Mouse (Mus musculus): ENCODE measurements at regions not wholly inside any gene's neighbourhood (a gene's known extent, or its start where the extent isn't known, plus 50 kb on each side); places are given as distances from the start of the nearest gene placed in this dataset.

GRCm38 (mm10) chr13:115671685-115672084, 569.9 kb upstream of the Itga1 start:
- no peak for TF ChIP-seq CTCF (IDR thresholded peaks at IDR 0.05)
- no peak for TF ChIP-seq EP300 (IDR thresholded peaks at IDR 0.05; ENCODE audit: insufficient read depth, low read depth, low read length)
- TF ChIP-seq POLR2A (IDR thresholded peaks at IDR 0.05; ENCODE audit: insufficient read depth, low read depth, low read length): no peak
- Histone ChIP-seq H3K36me3 (ENCODE audit: control insufficient read depth, insufficient read depth, low read length) (no peaks in the 10 kb centered on the region), H3K27me3 (ENCODE audit: control insufficient read depth, insufficient read depth, low read length) (no peaks in the 10 kb centered on the region), H3K4me1 (ENCODE audit: control insufficient read depth, insufficient read depth, low read length) (no peaks in the 10 kb centered on the region), H3K79me2 (replicated peaks; ENCODE audit: control insufficient read depth, insufficient read depth, low read length) (no peaks in the 10 kb centered on the region), H3K4me3 (no peak overlapping the region), H3K27ac (no peak overlapping the region), H3K9ac (ENCODE audit: low read depth, low read length) (no peak overlapping the region)
- no peak for DNase-seq
- intact Hi-C loops (cut with DNase I): no loop called here
- WGBS: 57% methylated on average over 7 of the region's 7 CpGs

DNA sequence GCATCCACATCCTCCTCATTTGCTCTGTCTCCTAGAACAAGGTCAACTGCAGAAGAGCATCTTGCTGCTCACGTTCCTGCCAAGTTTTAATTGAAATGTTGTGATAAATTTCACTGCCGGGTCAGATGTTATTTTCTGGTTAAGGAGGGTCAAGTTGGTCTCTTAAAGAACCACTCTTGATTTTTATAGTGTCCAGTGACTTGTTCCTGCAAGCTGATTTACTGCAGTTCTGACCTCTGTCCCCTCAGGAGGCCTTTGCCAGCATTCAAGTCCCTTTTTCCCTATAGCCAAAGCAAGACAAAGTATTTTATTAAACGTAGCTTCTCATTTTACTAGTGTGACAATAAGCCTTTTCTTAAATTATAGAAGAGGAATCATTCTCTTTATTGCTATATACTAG, 567.8 kb upstream of the Itga1 start:
- no peak for DNase-seq
- Histone ChIP-seq H3K79me2 (replicated peaks; ENCODE audit: control insufficient read depth, insufficient read depth, low read length) (no peaks in the 10 kb centered on the region), H3K4me1 (ENCODE audit: control insufficient read depth, insufficient read depth, low read length) (no peaks in the 10 kb centered on the region), H3K27me3 (ENCODE audit: control insufficient read depth, insufficient read depth, low read length) (no peaks in the 10 kb centered on the region), H3K27ac (no peak overlapping the region), H3K4me3 (no peak overlapping the region), H3K9ac (ENCODE audit: low read depth, low read length) (no peak overlapping the region), H3K36me3 (ENCODE audit: control insufficient read depth, insufficient read depth, low read length) (no peaks in the 10 kb centered on the region)
- WGBS: 44% methylated on average over 3 of the region's 3 CpGs
- intact Hi-C loops (cut with DNase I): no loop called here
- TF ChIP-seq EP300 (IDR thresholded peaks at IDR 0.05; ENCODE audit: insufficient read depth, low read depth, low read length): no peak
- TF ChIP-seq POLR2A (IDR thresholded peaks at IDR 0.05; ENCODE audit: insufficient read depth, low read depth, low read length): no peak
- no peak for TF ChIP-seq CTCF (IDR thresholded peaks at IDR 0.05)

DNA sequence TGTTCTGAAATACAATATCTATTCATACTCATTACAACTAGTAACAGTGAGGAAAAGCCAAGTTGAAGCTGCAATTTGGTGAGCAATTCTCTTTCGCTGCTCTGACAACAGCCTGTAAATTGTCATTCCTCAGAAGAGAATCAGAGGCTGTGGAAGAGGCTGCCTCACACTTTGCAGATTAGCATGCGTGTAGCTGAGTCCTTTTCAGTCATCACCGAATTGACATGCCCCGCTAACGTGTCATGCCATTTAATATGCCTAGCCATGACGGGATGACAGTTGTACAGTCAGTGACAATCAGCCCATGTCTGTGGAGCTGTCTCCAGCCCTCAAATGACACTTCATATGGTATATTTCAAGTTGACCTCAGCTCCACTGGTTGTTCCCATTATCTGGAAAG, 553.4 kb upstream of the Itga1 start:
- H3K9ac ChIP-seq (ENCODE audit: low read depth, low read length): no peak overlapping the region
- TF ChIP-seq POLR2A (IDR thresholded peaks at IDR 0.05; ENCODE audit: insufficient read depth, low read depth, low read length): no peak
- TF ChIP-seq EP300 (IDR thresholded peaks at IDR 0.05; ENCODE audit: insufficient read depth, low read depth, low read length): no peak
- no peak for TF ChIP-seq CTCF (IDR thresholded peaks at IDR 0.05)
- H3K79me2 ChIP-seq (replicated peaks; ENCODE audit: control insufficient read depth, insufficient read depth, low read length): no peaks in the 10 kb centered on the region
- H3K4me1 ChIP-seq (ENCODE audit: control insufficient read depth, insufficient read depth, low read length): no peaks in the 10 kb centered on the region
- no peaks in the 10 kb centered on the region for H3K27me3 ChIP-seq (ENCODE audit: control insufficient read depth, insufficient read depth, low read length)
- intact Hi-C loops (cut with DNase I): no loop called here
- WGBS: 88% methylated on average over 6 of the region's 6 CpGs
- H3K4me3 ChIP-seq: no peak overlapping the region
- H3K36me3 ChIP-seq (ENCODE audit: control insufficient read depth, insufficient read depth, low read length): no peaks in the 10 kb centered on the region
- no peak overlapping the region for H3K27ac ChIP-seq
- DNase-seq: no peak

DNA sequence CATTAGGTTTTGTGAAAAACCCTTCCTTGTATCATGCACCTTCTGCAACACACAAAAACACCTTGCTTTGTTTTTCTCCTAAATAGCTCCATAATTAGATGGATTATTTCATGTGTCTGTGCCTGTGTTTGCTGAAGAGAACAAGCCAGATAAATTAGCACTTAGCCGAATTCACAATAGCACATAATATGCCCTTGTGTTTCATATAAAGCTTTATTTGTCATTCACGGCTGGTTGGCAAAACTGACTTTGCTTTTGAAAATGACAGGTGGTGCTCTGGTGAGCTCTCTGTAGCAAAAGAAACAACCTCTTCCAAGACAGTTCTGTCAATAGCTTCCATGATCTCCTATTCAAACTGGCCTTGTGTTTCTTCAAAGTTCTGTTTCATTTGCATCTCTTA, 551.2 kb upstream of the Itga1 start:
- H3K27me3 ChIP-seq (ENCODE audit: control insufficient read depth, insufficient read depth, low read length): no peaks in the 10 kb centered on the region

DNA sequence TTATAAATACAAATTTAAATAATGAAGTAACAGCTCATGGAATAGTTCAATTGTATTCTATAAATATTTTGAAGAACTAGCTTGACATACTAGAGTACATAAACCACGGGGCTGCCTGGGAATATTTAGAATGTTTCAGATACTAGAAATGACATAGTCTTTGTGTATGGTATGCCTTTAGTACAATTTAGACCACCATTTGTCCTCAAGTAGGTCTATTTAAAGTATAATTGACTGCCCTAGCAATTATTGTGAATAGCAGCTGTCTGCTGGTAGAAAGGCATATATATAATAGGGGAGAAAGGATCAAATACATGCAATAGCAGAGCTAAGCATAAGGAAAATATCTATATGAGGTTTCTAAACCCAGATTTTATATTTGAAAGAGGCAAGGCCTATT, 550.6 kb upstream of the Itga1 start:
- H3K4me3 ChIP-seq: no peak overlapping the region
- H3K4me1 ChIP-seq (ENCODE audit: control insufficient read depth, insufficient read depth, low read length): no peaks in the 10 kb centered on the region
- TF ChIP-seq POLR2A (IDR thresholded peaks at IDR 0.05; ENCODE audit: insufficient read depth, low read depth, low read length) (no peak), EP300 (IDR thresholded peaks at IDR 0.05; ENCODE audit: insufficient read depth, low read depth, low read length) (no peak), CTCF (IDR thresholded peaks at IDR 0.05) (no peak)
- H3K27ac ChIP-seq: no peak overlapping the region
- H3K9ac ChIP-seq (ENCODE audit: low read depth, low read length): no peak overlapping the region
- H3K36me3 ChIP-seq (ENCODE audit: control insufficient read depth, insufficient read depth, low read length): no peaks in the 10 kb centered on the region
- WGBS: 50% methylated on average over 1 of the region's 1 CpGs
- no peaks in the 10 kb centered on the region for H3K79me2 ChIP-seq (replicated peaks; ENCODE audit: control insufficient read depth, insufficient read depth, low read length)
- H3K27me3 ChIP-seq (ENCODE audit: control insufficient read depth, insufficient read depth, low read length): no peaks in the 10 kb centered on the region
- intact Hi-C loops (cut with DNase I): no loop called here
- DNase-seq: no peak

More for the DNA sequence above, 551.2 kb upstream of the Itga1 start:
- WGBS: 81% methylated on average over 2 of the region's 2 CpGs
- Histone ChIP-seq H3K9ac (ENCODE audit: low read depth, low read length) (no peak overlapping the region), H3K4me3 (no peak overlapping the region), H3K36me3 (ENCODE audit: control insufficient read depth, insufficient read depth, low read length) (no peaks in the 10 kb centered on the region), H3K27ac (no peak overlapping the region), H3K4me1 (ENCODE audit: control insufficient read depth, insufficient read depth, low read length) (no peaks in the 10 kb centered on the region), H3K79me2 (replicated peaks; ENCODE audit: control insufficient read depth, insufficient read depth, low read length) (no peaks in the 10 kb centered on the region)
- intact Hi-C loops (cut with DNase I): no loop called here
- DNase-seq: no peak
- TF ChIP-seq POLR2A (IDR thresholded peaks at IDR 0.05; ENCODE audit: insufficient read depth, low read depth, low read length) (no peak), CTCF (IDR thresholded peaks at IDR 0.05) (no peak), EP300 (IDR thresholded peaks at IDR 0.05; ENCODE audit: insufficient read depth, low read depth, low read length) (no peak)

GRCm38 (mm10) chr13:115631410-115632105, 529.8 kb upstream of the Itga1 start:
- 80% methylated on average over 10 of the region's 10 CpGs for WGBS

More at GRCm38 (mm10) chr13:115631410-115632105, 529.8 kb upstream of the Itga1 start:
- DNase-seq: no peak
- Histone ChIP-seq H3K4me3 (no peak overlapping the region), H3K27me3 (ENCODE audit: control insufficient read depth, insufficient read depth, low read length) (no peaks in the 10 kb centered on the region), H3K9ac (ENCODE audit: low read depth, low read length) (no peak overlapping the region), H3K79me2 (replicated peaks; ENCODE audit: control insufficient read depth, insufficient read depth, low read length) (no peaks in the 10 kb centered on the region), H3K27ac (no peak overlapping the region), H3K36me3 (ENCODE audit: control insufficient read depth, insufficient read depth, low read length) (no peaks in the 10 kb centered on the region), H3K4me1 (ENCODE audit: control insufficient read depth, insufficient read depth, low read length) (no peaks in the 10 kb centered on the region)
- TF ChIP-seq CTCF (IDR thresholded peaks at IDR 0.05) (no peak), POLR2A (IDR thresholded peaks at IDR 0.05; ENCODE audit: insufficient read depth, low read depth, low read length) (no peak)
- intact Hi-C loops (cut with DNase I): no loop called here
